Mouse (Mus musculus) urinary bladder, postnatal 25 days (tissue): ENCODE data around the gene Gdpd3.

Experiments
- DNase-seq: peaks from one replicate; pipeline ENCODE4 v3.0.0; 2022; ENCODE audit warnings: low spot score

Gene Gdpd3

DNA sequence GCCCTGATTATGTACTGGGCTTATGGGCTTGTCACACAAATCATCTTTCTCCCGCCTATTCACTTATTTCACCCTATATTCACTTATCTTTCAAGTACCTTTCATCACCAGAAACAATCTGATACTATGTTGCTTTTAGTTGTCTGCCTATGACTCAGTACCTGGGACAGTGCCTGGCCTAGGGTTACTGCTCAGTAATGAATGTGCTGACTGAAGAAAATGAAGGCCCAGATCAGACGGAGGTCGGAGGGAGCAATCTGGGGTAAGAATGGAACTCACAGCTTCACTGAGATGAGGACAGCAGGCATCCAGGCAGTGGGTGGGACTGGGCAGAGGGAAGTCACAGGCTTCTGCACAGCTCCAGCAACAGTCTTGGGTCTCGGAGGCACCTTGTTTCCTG is 41.3 kb downstream of the Gdpd3 start:
- no peak for DNase-seq

DNA sequence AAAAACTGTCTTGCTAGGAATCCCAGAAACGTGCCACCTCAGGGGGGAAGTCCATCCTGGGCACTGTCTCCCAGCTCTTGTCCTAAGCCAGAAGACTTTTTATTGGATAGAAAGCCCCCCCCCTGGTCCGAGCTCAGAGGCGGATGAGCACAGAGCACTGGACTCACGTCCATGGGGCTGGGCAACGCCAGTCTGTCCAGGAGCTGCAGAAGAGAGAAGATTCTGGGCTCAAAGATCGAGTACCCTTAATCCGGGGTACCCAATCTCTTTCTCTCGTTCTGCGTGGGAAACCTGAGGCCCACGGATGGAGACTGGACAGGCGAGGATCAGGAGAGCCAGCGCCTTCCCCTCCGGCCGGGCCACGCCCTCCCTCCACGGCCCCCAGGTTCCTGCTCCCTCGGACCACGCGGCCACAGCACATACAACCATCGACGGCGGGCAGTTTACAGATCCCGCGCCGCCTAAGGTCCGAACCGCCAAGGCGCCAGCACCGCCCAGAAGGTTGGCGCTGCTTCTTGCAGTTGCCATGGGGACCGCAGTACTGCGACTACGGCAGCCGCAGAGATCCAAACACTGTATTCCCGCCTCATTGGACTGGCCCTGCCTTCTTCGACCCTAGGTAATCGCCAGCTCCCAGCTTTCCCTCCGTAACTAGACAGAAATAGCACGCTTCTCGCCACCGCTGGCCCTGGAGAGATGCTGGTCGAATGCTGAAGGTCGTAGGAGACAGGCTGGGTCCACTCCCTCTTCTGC is 42.7 kb downstream of the Gdpd3 start:
- peak; percentile 84 for DNase-seq

DNA sequence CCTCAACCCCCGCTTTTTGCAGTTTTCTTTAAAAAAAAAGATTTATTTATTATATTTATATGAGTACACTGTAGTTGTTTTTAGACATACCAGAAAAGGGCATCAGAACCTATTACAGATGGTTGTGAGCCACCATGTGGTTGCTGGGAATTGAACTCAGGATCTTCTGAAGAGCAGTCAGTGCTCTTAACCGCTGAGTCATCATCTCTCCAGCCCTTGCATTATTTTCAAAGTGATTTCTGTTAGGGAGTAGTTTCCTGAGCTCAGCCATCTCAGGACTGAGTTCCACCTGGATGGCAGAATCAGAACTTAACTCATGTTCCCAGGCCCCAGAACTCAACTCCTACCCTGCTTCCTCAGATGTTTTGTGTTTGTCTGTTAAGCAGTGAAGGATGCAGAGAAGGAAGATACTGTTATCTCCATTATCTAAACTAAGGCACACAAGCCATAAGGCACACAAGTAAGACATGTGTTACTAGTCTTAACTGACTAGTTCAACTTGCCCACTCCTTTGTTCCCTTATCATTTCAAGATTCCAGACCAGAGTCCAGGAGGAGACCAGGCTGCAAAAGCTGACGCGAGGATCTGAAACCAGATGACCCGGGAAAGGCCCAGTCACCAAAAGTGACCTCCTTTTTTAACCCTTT is 43.7 kb downstream of the Gdpd3 start:
- no peak for DNase-seq

DNA sequence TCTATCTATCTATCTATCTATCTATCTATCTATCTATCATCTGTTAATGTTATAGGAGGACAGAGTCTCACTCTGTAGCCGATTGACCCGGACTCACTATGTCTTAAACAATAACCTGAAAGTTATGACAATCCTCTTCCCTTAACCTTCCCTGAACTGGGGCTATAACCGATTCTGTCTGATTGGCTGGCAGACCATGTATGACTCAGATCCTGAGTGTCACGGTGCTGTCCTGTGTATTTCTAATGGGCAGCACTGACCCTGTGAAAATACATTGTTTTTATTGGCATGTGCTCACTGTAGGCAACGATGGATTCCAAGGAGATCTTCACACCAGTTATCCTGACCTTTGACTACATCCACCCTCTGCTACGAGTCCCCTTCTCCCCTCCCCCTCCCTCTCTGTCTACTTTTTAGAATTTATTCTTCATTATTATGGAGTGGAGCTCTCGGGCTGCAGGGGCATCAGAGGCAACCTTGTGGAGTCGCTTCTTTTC is 49.6 kb downstream of the Gdpd3 start:
- no peak for DNase-seq

DNA sequence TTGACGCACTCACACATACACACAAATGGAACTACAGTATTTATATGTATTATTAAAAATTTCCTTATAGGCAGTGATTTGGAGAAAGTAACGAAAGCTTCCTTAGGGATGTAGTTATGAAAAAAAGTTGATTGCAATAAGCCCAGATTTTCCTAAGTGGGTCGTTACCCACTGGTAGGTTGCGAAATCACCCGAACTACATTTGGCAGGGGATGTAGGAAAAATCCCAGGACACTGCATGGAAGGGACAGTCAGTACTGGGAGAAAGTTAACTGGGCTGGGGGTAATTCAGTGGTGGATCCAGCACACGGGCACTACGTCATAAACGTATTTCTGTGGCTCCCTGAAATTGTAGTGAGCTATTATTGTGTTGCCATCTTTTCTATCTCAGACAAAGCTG is 50.4 kb downstream of the Gdpd3 start:
- no peak for DNase-seq

DNA sequence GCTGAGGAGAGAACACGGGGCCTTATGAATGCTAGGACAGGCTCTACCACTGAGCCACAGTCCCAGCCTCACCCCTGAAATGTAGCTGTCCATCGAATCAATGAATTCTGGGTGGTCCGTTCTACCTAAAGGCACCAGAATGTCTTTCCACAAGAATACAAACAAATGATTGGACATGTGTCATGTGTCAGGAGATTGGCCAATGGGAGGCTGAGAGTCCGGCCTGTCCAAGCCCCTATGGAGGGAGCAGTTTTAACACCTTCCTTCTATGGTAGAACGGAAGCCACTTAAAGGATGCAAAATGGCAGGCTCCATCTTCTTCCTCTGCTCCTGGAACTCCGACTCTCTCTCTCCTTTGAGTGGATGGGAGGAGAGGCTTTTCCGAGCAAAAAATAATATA is 51.5 kb downstream of the Gdpd3 start:
- DNase-seq = no peak

DNA sequence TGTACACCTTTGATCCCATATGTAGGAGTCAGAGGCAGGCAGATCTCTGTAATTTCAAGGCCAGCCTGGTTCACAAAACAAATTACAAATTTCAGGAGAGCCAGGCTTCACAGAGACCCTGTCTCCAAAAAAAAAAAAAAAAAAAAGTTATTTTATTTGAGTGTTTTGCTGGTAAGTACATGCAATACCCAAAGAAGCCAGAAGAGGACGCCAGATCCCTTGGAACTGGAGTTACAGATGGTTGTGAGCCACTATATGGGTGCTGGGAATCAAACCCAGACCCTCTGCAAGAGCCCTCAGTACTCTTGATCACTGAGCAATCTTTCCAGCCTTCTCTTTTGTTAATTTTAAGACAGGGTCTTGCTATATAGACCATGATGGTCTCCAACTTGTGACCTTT is 52.7 kb downstream of the Gdpd3 start:
- DNase-seq = no peak

DNA sequence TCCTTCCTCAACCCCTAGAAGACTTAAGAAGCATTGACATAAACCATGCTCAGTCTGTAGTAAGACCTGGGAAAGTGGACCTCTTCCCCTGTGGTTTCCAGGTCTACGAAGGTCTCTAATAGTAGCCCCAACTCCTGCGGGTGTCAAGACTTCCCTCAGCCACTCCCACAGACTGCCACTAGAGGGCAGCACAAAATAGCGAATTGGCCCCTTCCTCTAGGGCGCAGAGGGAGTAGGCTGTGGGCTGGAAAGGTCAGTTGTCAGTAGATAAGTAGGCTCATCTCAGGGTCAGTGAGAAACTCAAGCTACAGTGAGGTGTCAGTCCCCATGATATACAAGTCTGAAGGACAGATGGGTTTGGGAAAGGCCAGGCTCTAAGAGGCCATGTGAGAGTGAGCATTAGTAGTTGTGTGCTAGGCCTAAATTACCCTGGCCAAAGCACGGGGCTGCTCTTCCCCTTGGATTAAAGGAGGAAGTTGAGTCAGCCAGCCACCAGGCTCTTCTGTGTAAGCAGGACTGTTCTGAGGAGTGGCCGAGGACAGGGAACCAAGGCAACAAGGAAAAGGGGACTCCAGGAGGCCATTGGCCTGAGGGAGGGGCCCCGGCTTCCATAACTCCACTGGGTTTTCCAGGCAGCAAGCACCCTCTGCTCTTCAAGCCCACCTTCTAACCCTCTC is 55.8 kb downstream of the Gdpd3 start:
- DNase-seq = peak; percentile 74

DNA sequence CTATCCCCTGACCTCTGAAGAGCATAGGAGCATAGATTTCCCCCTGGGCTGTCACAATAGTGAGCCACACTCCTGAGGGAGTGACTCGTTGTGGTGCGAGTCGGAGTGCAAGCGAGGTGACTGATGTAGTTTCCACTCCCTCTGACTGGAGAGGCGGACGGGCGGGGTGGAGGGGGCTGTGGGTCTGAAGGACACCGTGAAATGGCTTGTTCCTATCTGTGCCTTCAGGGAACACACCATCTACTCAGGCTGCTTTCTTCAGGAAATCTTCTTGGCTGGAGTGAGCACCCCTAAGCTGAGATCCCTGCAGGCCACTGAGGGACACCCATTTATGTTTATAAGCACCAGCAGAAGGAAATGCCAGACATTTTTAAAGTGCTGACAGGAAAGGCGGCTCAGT is 56.6 kb downstream of the Gdpd3 start:
- no peak for DNase-seq

DNA sequence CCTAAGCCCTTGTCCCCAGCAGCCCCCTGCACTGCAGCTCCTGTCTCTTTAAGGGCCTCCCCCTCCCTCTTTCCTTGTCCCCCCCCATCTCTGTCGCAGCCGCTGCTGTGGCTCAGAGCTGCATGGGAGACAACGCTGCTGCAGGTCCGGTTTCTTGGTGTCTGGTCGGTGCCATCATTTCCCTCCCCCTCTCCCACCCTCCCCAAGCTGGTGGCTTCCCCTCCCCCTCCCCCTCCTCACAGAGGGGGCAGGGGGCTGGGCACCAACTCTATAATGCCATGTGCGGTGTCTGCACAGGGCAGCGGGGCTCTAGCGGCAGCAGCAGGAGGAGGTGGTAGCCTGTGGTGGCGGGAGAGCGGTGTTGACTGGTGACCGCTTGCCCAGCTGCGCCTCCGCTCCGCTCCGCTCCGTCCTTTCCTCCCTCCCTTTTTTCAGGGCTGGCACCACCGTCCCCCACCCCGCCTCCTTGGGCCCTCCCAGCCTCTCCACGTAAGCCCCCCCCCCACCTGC is 57.1 kb downstream of the Gdpd3 start:
- DNase-seq = no peak

DNA sequence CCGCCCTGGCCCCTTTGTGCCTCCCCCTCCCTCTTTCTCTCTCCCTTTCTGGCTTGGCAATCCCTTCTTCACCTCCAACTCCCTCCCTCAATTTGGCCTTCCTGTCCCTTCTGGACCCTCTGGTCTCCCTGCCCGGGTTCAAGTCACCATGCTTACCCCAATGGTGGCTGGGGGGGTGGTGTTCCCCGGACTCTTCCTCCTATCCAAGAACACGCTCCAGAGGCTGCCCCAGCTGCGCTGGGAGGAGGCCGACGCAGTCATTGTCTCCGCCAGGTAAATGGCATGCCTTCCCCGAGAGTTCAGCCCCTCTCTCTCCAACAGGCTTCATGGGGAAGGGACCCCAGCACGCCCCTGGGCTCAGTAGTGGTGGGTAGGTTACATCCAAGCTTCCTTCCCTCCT is 57.8 kb downstream of the Gdpd3 start:
- no peak for DNase-seq
